Mouse (Mus musculus): ENCODE measurements around the gene Klhl15. TPM values are rescaled to one million over a fixed set of nuclear protein-coding genes. Genes with fewer than 3 reads are reported as not detected.

Gene Klhl15
- 3.4 and 6.7 TPM in 2 replicates for polyA plus RNA-seq (2012; rRNA removed)

GRCm38 (mm10) chrX:94234532-94235189 is at the start of gene Klhl15:
Klhl15 (plus strand) TSS chrX:94234599.

GRCm38 (mm10) chrX:94212597-94213321 is 21.6 kb upstream of the Klhl15 start, which contains the start of gene Eif2s3x:
Eif2s3x (minus strand) TSS chrX:94212862.

Other genes starting within 250 kb of the Klhl15 start
- gene Zfx, start 110.9 kb upstream of the Klhl15 start, polyA plus RNA-seq (2012; rRNA removed): 0.34 and 0.62 TPM in 2 replicates
- 6.2 and 9.1 TPM in 2 replicates for gene Eif2s3x, start 21.7 kb upstream of the Klhl15 start, polyA plus RNA-seq (2012; rRNA removed)
- not detected in 2 replicates for gene Fam90a1b, start 132.2 kb downstream of the Klhl15 start, polyA plus RNA-seq (2012; rRNA removed)
- gene Apoo, start 132.5 kb downstream of the Klhl15 start, polyA plus RNA-seq (2012; rRNA removed): 1.8 and 3.1 TPM in 2 replicates